Mouse (Mus musculus) neural tube, embryonic 11.5 days (tissue): ENCODE data around the gene Zfp606. TPM values are rescaled to one million over a fixed set of nuclear protein-coding genes. Genes with fewer than 3 reads are reported as not detected.

Experiments
- polyA plus RNA-seq: library from polyadenylated mRNA; unstranded; fragments of >200 nt; fragmentation: Nextera tagmentation; extraction: Ambion mirVana; gene quantifications from 2 replicates; pipeline ENCODE4 v1.2.1, GENCODE M21; 2014

Gene Zfp606
- polyA plus RNA-seq, 1 experiment from 2014 or later = 48.0 TPM

Other genes with a start within 250 kb of the Zfp606 start
- gene Vmn1r81, start 210.0 kb upstream of the Zfp606 start, polyA plus RNA-seq = not detected in 2 replicates
- gene Vmn1r82, start 177.9 kb upstream of the Zfp606 start, polyA plus RNA-seq = not detected in 2 replicates
- not detected in 2 replicates for gene Vmn1r83, start 148.8 kb upstream of the Zfp606 start, polyA plus RNA-seq
- not detected in 2 replicates for gene Vmn1r84, start 109.0 kb upstream of the Zfp606 start, polyA plus RNA-seq
- gene Zfp551, start 55.5 kb upstream of the Zfp606 start, polyA plus RNA-seq = 4.0 and 5.2 TPM in 2 replicates
- not detected in 2 replicates for gene 2900092C05Rik, start 34.2 kb downstream of the Zfp606 start, polyA plus RNA-seq
- gene Vmn2r53, start 130.5 kb downstream of the Zfp606 start, polyA plus RNA-seq = 0.01 TPM in 1 of 2 replicates, not detected in the other
- not detected in 2 replicates for gene Vmn2r54, start 162.0 kb downstream of the Zfp606 start, polyA plus RNA-seq
- gene Vmn2r55, start 206.7 kb downstream of the Zfp606 start, polyA plus RNA-seq = not detected in 2 replicates